Mouse (Mus musculus): Measurements from ENCODE around the gene Matn1. TPM values are rescaled to one million over a fixed set of nuclear protein-coding genes. Genes with fewer than 3 reads are reported as not detected.

The Matn1 gene
- polyA plus RNA-seq, 1 experiment from 2014 or later = not detected

DNA sequence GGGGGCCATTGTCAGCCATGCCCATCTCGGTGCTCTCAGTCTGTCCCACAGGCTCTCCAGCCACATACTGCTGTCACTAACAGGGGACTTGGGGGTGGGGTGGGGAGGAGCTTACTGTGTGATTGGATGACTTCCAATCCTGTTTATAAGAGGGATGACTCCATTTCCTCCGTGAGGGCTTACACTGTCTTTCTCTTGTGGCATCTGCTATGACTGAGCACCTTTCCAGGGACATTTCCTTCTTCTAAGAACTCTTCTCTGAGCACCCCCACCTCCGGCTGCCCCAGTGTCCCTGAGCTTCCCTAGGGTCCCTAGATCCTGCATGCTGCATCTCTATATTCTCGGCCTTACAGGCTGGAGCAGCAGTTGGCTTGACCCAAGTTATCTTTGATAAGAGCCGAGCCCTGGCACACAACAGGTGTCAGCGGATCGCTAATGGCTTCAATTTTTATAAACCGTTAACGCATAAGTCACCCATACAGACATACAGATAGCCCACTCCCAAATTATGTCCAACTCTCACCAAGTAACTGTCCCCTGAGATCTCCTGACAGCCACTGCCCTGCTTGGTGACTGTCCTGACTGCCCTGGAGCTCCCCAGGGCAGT is 24.3 kb upstream of the Matn1 start:
- no peak for ATAC-seq
- Histone ChIP-seq H3K36me3 (ENCODE audit: poor library complexity, severe bottlenecking) (no peaks in the 10 kb centered on the region), H3K9ac (no peak overlapping the region), H3K4me1 (peaks cover 17% of the 10 kb centered on the region), H3K9me3 (replicated peaks) (no peaks in the 10 kb centered on the region), H3K4me3 (no peak overlapping the region), H3K4me2 (no peak overlapping the region), H3K27me3 (no peaks in the 10 kb centered on the region; the same call in 1 of the 2 replicates), H3K27ac (peak overlapping the region; percentile 10; the same call in 1 of the 2 replicates)
- 69% methylated on average over 9 of the region's 9 CpGs for whole genome bisulfite sequencing

DNA sequence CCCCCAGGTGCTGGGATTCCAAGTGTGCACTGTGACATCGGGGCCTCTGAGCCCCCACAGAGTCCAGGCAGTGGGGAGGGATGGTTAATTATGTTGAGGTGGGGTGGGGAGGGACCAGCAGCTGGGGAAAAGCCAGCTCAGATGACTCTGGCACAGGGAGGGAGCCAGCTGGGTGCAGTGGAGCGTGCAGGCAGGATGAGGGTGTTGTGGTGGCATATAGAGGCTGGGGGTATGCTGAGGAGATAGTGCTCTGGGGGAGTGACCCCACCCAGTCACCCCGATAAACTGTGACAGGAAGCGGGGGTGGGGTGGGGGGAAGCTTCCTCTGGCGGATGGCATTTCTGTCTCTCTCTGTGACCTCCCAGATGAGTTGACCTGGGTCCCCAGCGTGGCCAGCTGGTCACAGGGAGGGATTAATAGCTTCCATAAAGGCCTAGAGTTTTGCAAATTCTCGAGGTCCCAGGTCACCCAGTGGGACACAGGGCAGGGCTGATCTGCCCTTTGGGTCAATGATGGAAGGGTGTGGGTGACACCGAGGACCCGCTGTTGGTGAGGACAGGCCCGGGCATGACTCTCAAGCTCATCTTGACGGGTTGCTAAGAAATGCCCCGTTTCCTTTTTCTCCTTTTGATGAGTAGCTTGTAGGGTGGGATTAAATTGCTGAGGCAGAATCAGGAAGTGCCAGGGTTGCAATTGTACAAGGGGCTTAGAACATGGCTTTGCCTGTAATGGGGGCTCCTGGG is 23.1 kb upstream of the Matn1 start:
- Histone ChIP-seq H3K27me3 (no peaks in the 10 kb centered on the region; the same call in 1 of the 2 replicates), H3K4me2 (no peak overlapping the region), H3K4me1 (peaks cover 17% of the 10 kb centered on the region), H3K9me3 (replicated peaks) (no peaks in the 10 kb centered on the region), H3K9ac (no peak overlapping the region), H3K36me3 (ENCODE audit: poor library complexity, severe bottlenecking) (no peaks in the 10 kb centered on the region), H3K27ac (no peak overlapping the region; the same call in 1 of the 2 replicates), H3K4me3 (no peak overlapping the region)
- ATAC-seq = 0 out of 2 replicates have a peak, but pooled peaks have one; percentile 41
- WGBS = 44% methylated on average over 12 of the region's 12 CpGs

DNA sequence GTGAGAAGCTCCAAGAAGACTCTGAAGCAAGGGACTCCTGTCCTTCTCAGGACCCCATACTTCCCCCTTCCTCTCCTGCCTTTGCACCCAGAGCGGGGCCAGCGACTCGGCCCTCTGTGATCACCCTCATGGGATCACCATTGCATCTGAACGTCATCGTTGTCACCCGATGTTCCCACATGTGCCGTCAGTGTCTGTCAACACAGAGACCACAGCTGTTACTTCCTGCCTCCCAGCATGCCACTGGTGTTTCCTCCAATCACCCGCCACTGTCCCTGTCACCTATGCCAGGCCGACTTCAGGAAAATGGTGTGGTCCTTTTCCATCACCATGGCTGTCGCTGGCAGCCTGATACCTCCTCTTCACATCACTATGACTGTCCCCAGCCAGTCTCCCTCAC is 22.2 kb upstream of the Matn1 start:
- Histone ChIP-seq H3K4me1 (peaks cover 17% of the 10 kb centered on the region), H3K4me3 (no peak overlapping the region), H3K9ac (no peak overlapping the region), H3K27ac (no peak overlapping the region), H3K27me3 (no peaks in the 10 kb centered on the region; the same call in 1 of the 2 replicates), H3K36me3 (ENCODE audit: poor library complexity, severe bottlenecking) (no peaks in the 10 kb centered on the region), H3K4me2 (no peak overlapping the region), H3K9me3 (replicated peaks) (no peaks in the 10 kb centered on the region)
- ATAC-seq = no peak
- 83% methylated on average over 10 of the region's 10 CpGs for WGBS

DNA sequence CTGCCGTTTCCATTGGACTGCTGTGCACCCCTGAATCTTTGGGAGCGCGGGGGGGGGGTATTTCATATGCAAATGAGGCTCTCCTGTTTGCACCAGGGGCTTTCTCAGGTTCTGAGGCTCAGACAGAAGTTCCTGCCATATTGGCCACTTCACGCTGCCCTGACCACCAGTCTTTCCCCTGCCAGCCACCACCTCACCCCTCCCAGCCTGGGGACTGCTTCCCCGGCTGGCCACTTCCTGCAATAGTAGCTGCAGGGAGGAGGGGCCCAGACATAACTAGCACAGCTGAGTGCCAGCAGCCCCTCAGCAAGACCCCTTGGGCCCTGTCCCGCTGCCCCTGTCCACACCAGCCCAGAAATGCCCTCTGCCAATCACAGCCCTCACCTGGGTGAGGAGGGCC is 17.9 kb upstream of the Matn1 start:
- H3K9ac ChIP-seq = no peak overlapping the region
- ATAC-seq = no peak
- H3K27ac ChIP-seq = no peak overlapping the region

GRCm38 (mm10) chr4:130927821-130928220 is 16.4 kb upstream of the Matn1 start:
- Histone ChIP-seq H3K4me3 (no peak overlapping the region), H3K9ac (no peak overlapping the region), H3K9me3 (replicated peaks) (no peaks in the 10 kb centered on the region), H3K27ac (no peak overlapping the region), H3K4me2 (no peak overlapping the region), H3K36me3 (ENCODE audit: poor library complexity, severe bottlenecking) (no peaks in the 10 kb centered on the region), H3K27me3 (no peaks in the 10 kb centered on the region), H3K4me1 (no peaks in the 10 kb centered on the region)
- no peak for ATAC-seq
- 86% methylated on average over 12 of the region's 12 CpGs for WGBS

More for the DNA sequence above, 17.9 kb upstream of the Matn1 start:
- no peak overlapping the region for H3K4me3 ChIP-seq
- peaks cover 1% of the 10 kb centered on the region for H3K4me1 ChIP-seq
- no peaks in the 10 kb centered on the region for H3K27me3 ChIP-seq
- no peaks in the 10 kb centered on the region for H3K9me3 ChIP-seq (replicated peaks)
- no peaks in the 10 kb centered on the region for H3K36me3 ChIP-seq (ENCODE audit: poor library complexity, severe bottlenecking)
- no peak overlapping the region for H3K4me2 ChIP-seq
- 62% methylated on average over 6 of the region's 6 CpGs for WGBS

GRCm38 (mm10) chr4:130942644-130943043 is 1.5 kb upstream of the Matn1 start:
- H3K27me3 ChIP-seq = peaks cover 14% of the 10 kb centered on the region; the same call in 1 of the 2 replicates
- no peak for ATAC-seq
- WGBS = 56% methylated on average over 14 of the region's 14 CpGs

DNA sequence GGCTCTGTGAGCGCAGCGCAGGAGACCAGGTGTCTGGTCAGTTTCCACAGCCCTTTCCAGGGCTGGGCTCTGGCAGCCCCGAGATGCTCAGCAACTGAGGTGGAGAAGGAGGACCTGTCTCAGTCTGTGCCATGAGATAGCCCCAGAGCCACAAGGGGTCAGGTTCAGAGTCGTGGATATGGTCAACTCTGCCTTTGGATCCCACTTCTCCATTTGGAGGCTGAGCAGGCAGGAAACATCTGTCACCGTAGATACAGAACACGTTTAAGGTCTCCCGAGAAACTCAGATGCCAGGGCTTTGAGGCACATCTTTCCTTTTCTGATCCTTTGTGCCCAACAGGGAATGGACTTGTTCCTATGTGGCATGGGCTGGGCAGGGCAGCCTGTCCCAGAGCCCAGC is 594 bp downstream of the Matn1 start:
- H3K9me3 ChIP-seq (replicated peaks) = no peaks in the 10 kb centered on the region
- H3K27me3 ChIP-seq = peaks cover 14% of the 10 kb centered on the region; the same call in 1 of the 2 replicates
- no peak overlapping the region for H3K27ac ChIP-seq
- H3K9ac ChIP-seq = no peak overlapping the region
- WGBS = 90% methylated on average over 7 of the region's 7 CpGs
- ATAC-seq = no peak
- H3K4me1 ChIP-seq = 0 out of 2 replicates have a peak, but pooled peaks cover 7% of the 10 kb centered on the region
- no peak overlapping the region for H3K4me3 ChIP-seq
- no peaks in the 10 kb centered on the region for H3K36me3 ChIP-seq (ENCODE audit: poor library complexity, severe bottlenecking)
- H3K4me2 ChIP-seq = no peak overlapping the region

More at GRCm38 (mm10) chr4:130942644-130943043, 1.5 kb upstream of the Matn1 start:
- Histone ChIP-seq H3K4me3 (no peak overlapping the region), H3K9me3 (replicated peaks) (no peaks in the 10 kb centered on the region), H3K4me2 (no peak overlapping the region), H3K36me3 (ENCODE audit: poor library complexity, severe bottlenecking) (no peaks in the 10 kb centered on the region), H3K27ac (no peak overlapping the region), H3K4me1 (0 out of 2 replicates have a peak, but pooled peaks cover 7% of the 10 kb centered on the region), H3K9ac (no peak overlapping the region)

GRCm38 (mm10) chr4:130947094-130947647 is 3.0 kb downstream of the Matn1 start:
- H3K27me3 ChIP-seq = peaks cover 16% of the 10 kb centered on the region
- H3K36me3 ChIP-seq (ENCODE audit: poor library complexity, severe bottlenecking) = no peaks in the 10 kb centered on the region
- H3K4me1 ChIP-seq = 0 out of 2 replicates have a peak, but pooled peaks cover 5% of the 10 kb centered on the region
- no peak overlapping the region for H3K4me3 ChIP-seq
- ATAC-seq = 0 out of 2 replicates have a peak, but pooled peaks have one; percentile 27
- WGBS = 22% methylated on average over 13 of the region's 13 CpGs
- H3K27ac ChIP-seq = no peak overlapping the region
- no peak overlapping the region for H3K4me2 ChIP-seq
- no peaks in the 10 kb centered on the region for H3K9me3 ChIP-seq (replicated peaks)
- H3K9ac ChIP-seq = 0 out of 2 replicates have a peak overlapping the region, but pooled peaks have one; percentile 26

GRCm38 (mm10) chr4:130949821-130950384 is 5.7 kb downstream of the Matn1 start:
- Histone ChIP-seq H3K9ac (no peak overlapping the region), H3K9me3 (replicated peaks) (no peaks in the 10 kb centered on the region), H3K27ac (no peak overlapping the region), H3K27me3 (peaks cover 5% of the 10 kb centered on the region), H3K4me1 (0 out of 2 replicates have a peak, but pooled peaks cover 5% of the 10 kb centered on the region), H3K36me3 (ENCODE audit: poor library complexity, severe bottlenecking) (no peaks in the 10 kb centered on the region), H3K4me3 (no peak overlapping the region), H3K4me2 (no peak overlapping the region)
- no peak for ATAC-seq
- WGBS = 88% methylated on average over 35 of the region's 35 CpGs

GRCm38 (mm10) chr4:130952531-130952930 is 8.3 kb downstream of the Matn1 start:
- WGBS = 45% methylated on average over 17 of the region's 17 CpGs

GRCm38 (mm10) chr4:130957156-130957555 is 13.0 kb downstream of the Matn1 start:
- Histone ChIP-seq H3K4me3 (no peak overlapping the region), H3K27me3 (peaks cover under 1% of the 10 kb centered on the region; the same call in 1 of the 2 replicates), H3K36me3 (ENCODE audit: poor library complexity, severe bottlenecking) (no peaks in the 10 kb centered on the region), H3K9ac (no peak overlapping the region), H3K27ac (no peak overlapping the region), H3K4me1 (peaks cover 21% of the 10 kb centered on the region), H3K9me3 (replicated peaks) (no peaks in the 10 kb centered on the region), H3K4me2 (no peak overlapping the region)
- ATAC-seq = no peak
- WGBS = 50% methylated on average over 10 of the region's 10 CpGs

More at GRCm38 (mm10) chr4:130952531-130952930, 8.3 kb downstream of the Matn1 start:
- H3K9ac ChIP-seq = no peak overlapping the region
- H3K4me2 ChIP-seq = no peak overlapping the region
- H3K27ac ChIP-seq = no peak overlapping the region
- H3K4me3 ChIP-seq = no peak overlapping the region
- H3K36me3 ChIP-seq (ENCODE audit: poor library complexity, severe bottlenecking) = no peaks in the 10 kb centered on the region
- H3K9me3 ChIP-seq (replicated peaks) = no peaks in the 10 kb centered on the region
- peaks cover 8% of the 10 kb centered on the region for H3K4me1 ChIP-seq
- no peak for ATAC-seq
- peaks cover 3% of the 10 kb centered on the region; the same call in 1 of the 2 replicates for H3K27me3 ChIP-seq

GRCm38 (mm10) chr4:130958812-130959211 is 14.6 kb downstream of the Matn1 start:
- Histone ChIP-seq H3K9ac (no peak overlapping the region), H3K4me2 (no peak overlapping the region), H3K4me1 (peaks cover 21% of the 10 kb centered on the region), H3K27ac (no peak overlapping the region), H3K9me3 (replicated peaks) (no peaks in the 10 kb centered on the region), H3K36me3 (ENCODE audit: poor library complexity, severe bottlenecking) (no peaks in the 10 kb centered on the region), H3K27me3 (no peaks in the 10 kb centered on the region), H3K4me3 (no peak overlapping the region)
- WGBS = 70% methylated on average over 5 of the region's 5 CpGs
- ATAC-seq = no peak

All from forebrain, embryonic 13.5 days (tissue).